Comparison of ENCODE assay signal across 10 mouse cellular contexts in the genomic region with DNA sequence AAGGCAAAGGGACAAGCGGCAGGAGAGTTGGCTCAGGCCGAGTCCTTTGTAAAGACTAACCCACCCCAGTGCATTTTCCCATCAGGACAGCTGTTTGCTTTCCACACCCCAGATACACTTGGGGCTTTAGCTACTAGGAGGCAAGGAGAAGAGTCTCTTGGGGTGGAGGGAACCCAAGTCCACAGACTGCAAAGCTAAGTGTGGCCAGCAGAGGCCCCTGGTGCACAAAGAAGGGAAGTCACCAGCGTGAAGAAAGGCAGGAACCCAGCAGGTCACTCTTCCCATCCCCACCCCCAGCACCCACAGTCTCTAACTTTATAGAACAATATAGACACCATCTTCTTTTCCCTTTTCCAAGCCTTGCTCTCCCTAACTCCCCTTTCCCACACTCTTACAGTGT. TPM values are rescaled to one million over a fixed set of nuclear protein-coding genes. Genes with fewer than 3 reads are reported as not detected.
DNase-seq lines count a peak whose midpoint lies in the region; ATAC-seq and TF ChIP-seq lines count a peak whose summit lies in the region.
"Had no signal": no experiment of that assay in that cellular context is flagged by ENCODE, and none has a peak within 500 bp of the region (broad histone marks: within the 10 kb centered on the region; RNA-seq: fewer than 3 reads in every experiment).

No protein-coding gene starts in this region.

- peaks cover 10% of the 10 kb centered on the region for H3K4me1 ChIP-seq in kidney, embryonic 14.5 days (ENCODE audit: control insufficient read depth, insufficient read depth, low read length)
- peaks cover 60% of the 10 kb centered on the region for H3K4me1 ChIP-seq in G1E (ENCODE audit: insufficient read depth, low read depth, low read length)
- no peaks in the 10 kb centered on the region for H3K4me1 ChIP-seq in cortical plate, adult 2 months (ENCODE audit: control insufficient read depth, insufficient read depth, low read length)
- H3K4me1 ChIP-seq: embryonic facial prominence, embryonic 15.5 days had no signal

- no peak for ATAC-seq in kidney, embryonic 14.5 days (ENCODE audit: low FRiP score, low TSS enrichment)
- peak; percentile 72 for ATAC-seq in G1E (ENCODE audit: extremely low read depth, insufficient number of reproducible peaks, low FRiP score, poor library complexity, severe bottlenecking)

- WGBS in kidney, embryonic 14.5 days, result 40% methylated on average over 3 of the region's 3 CpGs

- H3K9ac ChIP-seq in kidney, embryonic 14.5 days (ENCODE audit: low read depth, low read length), result no peak overlapping the region
- H3K9ac ChIP-seq: embryonic facial prominence, embryonic 15.5 days had no signal

- no peaks in the 10 kb centered on the region for H3K9me3 ChIP-seq in kidney, embryonic 14.5 days (ENCODE audit: control insufficient read depth, low read length)
- H3K9me3 ChIP-seq in G1E (replicated peaks), result no peaks in the 10 kb centered on the region
- H3K9me3 ChIP-seq: embryonic facial prominence, embryonic 15.5 days had no signal

- DNase-seq in kidney, postnatal 10 days, result peak; percentile 61
- no peak for DNase-seq in G1E (ENCODE audit: low spot score)
- peak; percentile 37 to 48 for DNase-seq in spleen, postnatal 14 days (ENCODE audit: low spot score in 2 of 2)
- no peak for DNase-seq in MN1 (ENCODE audit: low spot score)
- DNase-seq in cerebellum, postnatal 14 days, result no peak
- DNase-seq: layer of hippocampus, adult 9-11 months had no signal

- H3K36me3 ChIP-seq in kidney, embryonic 14.5 days (ENCODE audit: control insufficient read depth, insufficient read depth, low read length), result no peaks in the 10 kb centered on the region
- no peaks in the 10 kb centered on the region for H3K36me3 ChIP-seq in G1E (replicated peaks)
- H3K36me3 ChIP-seq: embryonic facial prominence, embryonic 15.5 days had no signal

- peak; percentile 44 for TF ChIP-seq CTCF in G1E (IDR thresholded peaks at IDR 0.05; ENCODE audit: low read depth, low read length)
- TF ChIP-seq CTCF in cortical plate, adult 2 months (IDR thresholded peaks at IDR 0.05; ENCODE audit: extremely low read depth, insufficient read depth, low read length), result peak; percentile 53

- H3K4me2 ChIP-seq in kidney, embryonic 14.5 days (replicated peaks; ENCODE audit: low read depth, low read length), result no peak overlapping the region
- H3K4me2 ChIP-seq: embryonic facial prominence, embryonic 15.5 days had no signal

- no peak overlapping the region for H3K4me3 ChIP-seq in kidney, embryonic 14.5 days (ENCODE audit: low read length)
- H3K4me3 ChIP-seq in G1E (ENCODE audit: low read depth, low read length), result no peak overlapping the region
- H3K4me3 ChIP-seq in cortical plate, adult 2 months (ENCODE audit: insufficient read depth, low read length), result no peak overlapping the region
- H3K4me3 ChIP-seq: embryonic facial prominence, embryonic 15.5 days; myocyte had no signal

- no peak overlapping the region for H3K27ac ChIP-seq in kidney, embryonic 14.5 days (ENCODE audit: low read depth, low read length)
- H3K27ac ChIP-seq in cortical plate, adult 2 months (ENCODE audit: insufficient read depth, low read length), result no peak overlapping the region
- H3K27ac ChIP-seq: embryonic facial prominence, embryonic 15.5 days had no signal

- H3K27me3 ChIP-seq in kidney, embryonic 14.5 days (ENCODE audit: control insufficient read depth, insufficient read depth, low read length), result no peaks in the 10 kb centered on the region; the same call in 1 of the 2 replicates
- peaks cover 11% of the 10 kb centered on the region; the same call in 1 of the 2 replicates for H3K27me3 ChIP-seq in G1E (ENCODE audit: insufficient read depth, low read length)
- H3K27me3 ChIP-seq: embryonic facial prominence, embryonic 15.5 days had no signal

- TF ChIP-seq POLR2A in cortical plate, adult 2 months (IDR thresholded peaks at IDR 0.05; ENCODE audit: extremely low read depth, insufficient read depth, low read length), result no peak

RNA-seq across cellular contexts. Expression of a gene that starts 9.4 kb away (rescaled TPM):
- 440 and 481 TPM in 2 replicates for polyA plus RNA-seq in kidney, embryonic 14.5 days (2014; fragmentation: Nextera tagmentation; extraction: Ambion mirVana)
- 161 and 189 TPM in 2 replicates for total RNA-seq in G1E (2014; fragmentation: Nextera tagmentation)
- 177 and 198 TPM in 2 replicates for total RNA-seq in G1E (2017)
- 503 and 573 TPM in 2 replicates for polyA plus RNA-seq in G1E (2012)
- 110 and 116 TPM in 2 replicates for polyA plus RNA-seq in cortical plate, adult 2 months (2012; rRNA removed)

RNA-seq across cellular contexts. Expression of a gene that starts 33.2 kb away (rescaled TPM):
- polyA plus RNA-seq in kidney, embryonic 14.5 days (2014; fragmentation: Nextera tagmentation; extraction: Ambion mirVana), result 0.66 and 1.0 TPM in 2 replicates
- total RNA-seq in G1E (2014; fragmentation: Nextera tagmentation), result not detected in 2 replicates
- 0.06 and 0.16 TPM in 2 replicates for total RNA-seq in G1E (2017)
- not detected in 2 replicates for polyA plus RNA-seq in G1E (2012)
- 2.4 and 2.5 TPM in 2 replicates for polyA plus RNA-seq in cortical plate, adult 2 months (2012; rRNA removed)
- polyA plus RNA-seq: myocyte had no signal

Comparison
In these comparisons a context has a peak if more than half of its experiments do, and no peak if none do; other contexts are left out.
1. DNase-seq: peak in kidney, postnatal 10 days (single experiment) and spleen, postnatal 14 days (2 of 2); none in G1E (single experiment), MN1 (single experiment) and cerebellum, postnatal 14 days (0 of 2).